19 mouse cellular contexts compared by ENCODE assay signal in genomic region chr1:91077980-91078379, GRCm38 (mm10).
DNase-seq lines count a peak whose midpoint lies in the region; ATAC-seq lines count a peak whose summit lies in the region.
"Had no signal": no experiment of that assay in that cellular context is flagged by ENCODE, and none has a peak within 500 bp of the region (broad histone marks: within the 10 kb centered on the region; RNA-seq: fewer than 3 reads in every experiment).

No protein-coding gene starts in this region.

- peak overlapping the region; percentile 71; the same call in 1 of the 2 replicates for H3K27ac ChIP-seq in heart, embryonic 11.5 days (ENCODE audit: low read depth, low read length)
- H3K27ac ChIP-seq in kidney, embryonic 16.5 days (ENCODE audit: low read length) = 0 out of 2 replicates have a peak overlapping the region, but pooled peaks have one; percentile 15
- no peak overlapping the region for H3K27ac ChIP-seq in kidney, embryonic 14.5 days (ENCODE audit: low read depth, low read length)
- H3K27ac ChIP-seq: forebrain, embryonic 12.5 days; liver, embryonic 12.5 days; macrophage had no signal

- no peaks in the 10 kb centered on the region for H3K27me3 ChIP-seq in heart, embryonic 11.5 days (ENCODE audit: control insufficient read depth, insufficient read depth, low read length)
- H3K27me3 ChIP-seq in kidney, embryonic 16.5 days (ENCODE audit: insufficient read depth, low read length) = no peaks in the 10 kb centered on the region
- H3K27me3 ChIP-seq in kidney, embryonic 14.5 days (ENCODE audit: control insufficient read depth, insufficient read depth, low read length) = no peaks in the 10 kb centered on the region
- H3K27me3 ChIP-seq: CH12.LX; forebrain, embryonic 12.5 days; liver, embryonic 12.5 days had no signal

- H3K4me3 ChIP-seq in heart, embryonic 11.5 days (ENCODE audit: low read depth, low read length) = no peak overlapping the region
- no peak overlapping the region for H3K4me3 ChIP-seq in kidney, embryonic 16.5 days (ENCODE audit: low read length)
- H3K4me3 ChIP-seq in kidney, embryonic 14.5 days (ENCODE audit: low read length) = no peak overlapping the region
- H3K4me3 ChIP-seq: forebrain, embryonic 12.5 days; liver, embryonic 12.5 days; midbrain, embryonic 10.5 days had no signal

- ATAC-seq in heart, embryonic 11.5 days (replicated peaks; ENCODE audit: insufficient number of reproducible peaks, low FRiP score, low TSS enrichment) = no peak
- no peak for ATAC-seq in kidney, embryonic 16.5 days (ENCODE audit: low FRiP score, low TSS enrichment)
- no peak for ATAC-seq in kidney, embryonic 14.5 days (ENCODE audit: low FRiP score, low TSS enrichment)
- ATAC-seq: liver, embryonic 12.5 days had no signal

- H3K9ac ChIP-seq in heart, embryonic 11.5 days (ENCODE audit: low read depth, low read length) = peak overlapping the region; percentile 46
- no peak overlapping the region for H3K9ac ChIP-seq in kidney, embryonic 16.5 days (replicated peaks; ENCODE audit: low read length)
- H3K9ac ChIP-seq in kidney, embryonic 14.5 days (ENCODE audit: low read depth, low read length) = no peak overlapping the region
- H3K9ac ChIP-seq: forebrain, embryonic 12.5 days; liver, embryonic 12.5 days had no signal

- H3K4me1 ChIP-seq in heart, embryonic 11.5 days (ENCODE audit: control insufficient read depth, insufficient read depth, low read length) = peaks cover 46% of the 10 kb centered on the region
- peaks cover 26% of the 10 kb centered on the region for H3K4me1 ChIP-seq in kidney, embryonic 16.5 days (ENCODE audit: insufficient read depth, low read length)
- H3K4me1 ChIP-seq in kidney, embryonic 14.5 days (ENCODE audit: control insufficient read depth, insufficient read depth, low read length) = peaks cover 20% of the 10 kb centered on the region

- no peaks in the 10 kb centered on the region for H3K9me3 ChIP-seq in heart, embryonic 11.5 days (replicated peaks; ENCODE audit: control insufficient read depth, low read length)
- no peaks in the 10 kb centered on the region for H3K9me3 ChIP-seq in kidney, embryonic 16.5 days (ENCODE audit: low read length)
- no peaks in the 10 kb centered on the region for H3K9me3 ChIP-seq in kidney, embryonic 14.5 days (ENCODE audit: control insufficient read depth, low read length)
- H3K9me3 ChIP-seq: forebrain, embryonic 12.5 days; liver, embryonic 12.5 days; midbrain, embryonic 10.5 days had no signal

- no peak for DNase-seq in heart, adult 9 months (ENCODE audit: low spot score in 2 of 2)
- DNase-seq in lung, postnatal 36 days = peak; percentile 53
- DNase-seq in lung, postnatal 25 days (ENCODE audit: low spot score) = no peak
- DNase-seq in urinary bladder, postnatal 25 days (ENCODE audit: low spot score) = no peak
- DNase-seq in c-Kit-positive CD71-positive TER-119-positive erythroid progenitor cells, embryonic 14.5 days (ENCODE audit: low spot score) = no peak
- DNase-seq: cerebellum, adult 11 months; cerebellum, postnatal 14 days; kidney, adult 18-20 months; kidney, postnatal 14 days; layer of hippocampus, adult 9-11 months; retina, postnatal 1 day had no signal

- H3K36me3 ChIP-seq in heart, embryonic 11.5 days (ENCODE audit: control insufficient read depth, insufficient read depth, low read length) = no peaks in the 10 kb centered on the region
- no peaks in the 10 kb centered on the region for H3K36me3 ChIP-seq in kidney, embryonic 16.5 days (ENCODE audit: insufficient read depth, low read length)
- H3K36me3 ChIP-seq in kidney, embryonic 14.5 days (ENCODE audit: control insufficient read depth, insufficient read depth, low read length) = no peaks in the 10 kb centered on the region
- H3K36me3 ChIP-seq: forebrain, embryonic 12.5 days; midbrain, embryonic 10.5 days had no signal

- WGBS in heart, embryonic 11.5 days (ENCODE audit: insufficient replicate concordance) = 69% methylated on average over 8 of the region's 8 CpGs
- WGBS in kidney, embryonic 16.5 days = 60% methylated on average over 8 of the region's 8 CpGs
- WGBS in kidney, embryonic 14.5 days = 69% methylated on average over 8 of the region's 8 CpGs

- H3K4me2 ChIP-seq in heart, embryonic 11.5 days = no peak overlapping the region
- no peak overlapping the region for H3K4me2 ChIP-seq in kidney, embryonic 16.5 days (replicated peaks; ENCODE audit: low read depth, low read length)
- H3K4me2 ChIP-seq in kidney, embryonic 14.5 days (replicated peaks; ENCODE audit: low read depth, low read length) = no peak overlapping the region
- H3K4me2 ChIP-seq: forebrain, embryonic 12.5 days; liver, embryonic 12.5 days had no signal
